Mouse (Mus musculus) embryonic fibroblast, embryonic 13.5 days (primary cell): ENCODE data around the gene Apc2.

Experiments used
- CTCF ChIP-seq: IDR thresholded peaks from 2 replicates; pipeline ENCODE4 v1.5.1; 2011; ENCODE audit warnings: mild to moderate bottlenecking, control low read depth, low read length, moderate library complexity, borderline replicate concordance; ENCODE audit not compliant: insufficient read depth
- POLR2A ChIP-seq: IDR thresholded peaks from 2 replicates; pipeline ENCODE4 v1.6.1; 2011; ENCODE audit warnings: low read depth, mild to moderate bottlenecking, control low read depth, low read length, moderate library complexity

DNA sequence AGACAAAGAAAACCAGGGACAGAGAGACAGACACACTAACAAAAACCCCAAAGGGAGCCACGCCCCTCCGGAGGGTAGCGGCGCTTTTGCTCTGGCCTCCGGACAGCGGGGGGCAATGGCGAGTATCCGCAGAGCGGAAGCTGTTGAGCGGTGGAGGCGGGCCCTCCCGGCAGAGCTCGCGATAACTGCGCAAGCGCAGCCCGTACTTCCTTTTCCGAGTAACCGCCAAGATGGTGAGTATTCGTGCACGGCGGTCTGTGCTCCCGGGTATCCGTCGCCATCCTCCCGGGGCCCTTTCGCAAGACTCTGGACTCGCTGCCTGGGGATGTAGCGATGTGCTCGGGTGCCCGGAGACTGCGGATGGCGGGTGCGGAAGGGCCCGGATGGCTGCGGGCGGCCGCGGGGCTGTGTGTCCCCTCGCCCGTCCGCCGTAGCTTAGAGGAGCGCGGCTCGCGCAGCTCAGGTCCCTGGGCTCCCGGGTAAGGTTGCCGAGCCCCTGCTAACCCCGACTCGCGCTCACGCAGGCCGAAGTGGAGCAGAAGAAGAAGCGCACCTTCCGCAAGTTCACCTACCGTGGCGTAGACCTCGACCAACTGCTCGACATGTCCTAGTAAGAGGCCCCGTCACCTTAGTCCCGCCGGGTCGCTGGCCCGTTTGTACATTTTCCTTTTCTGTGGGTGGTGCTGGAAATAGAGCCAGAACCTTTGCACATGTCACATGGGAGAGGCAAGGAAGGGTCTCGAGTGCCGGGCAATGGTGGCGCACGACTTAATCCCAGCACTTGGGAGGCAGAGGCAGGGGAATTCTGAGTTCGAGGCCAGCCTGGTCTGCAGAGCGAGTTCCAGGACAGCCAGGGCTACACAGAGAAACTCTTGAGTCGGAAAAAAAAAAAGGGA, 3.3 kb upstream of the Apc2 start, which contains the start of gene Rps15:
- TF ChIP-seq CTCF (peak; percentile 31; the same call in 1 of the 2 replicates), POLR2A (peak; percentile 97)
